Mouse (Mus musculus) embryonic fibroblast, embryonic 13.5 days (primary cell): ENCODE data around the gene Ccdc30.

Experiments used
- CTCF ChIP-seq: IDR thresholded peaks from 2 replicates; pipeline ENCODE4 v1.5.1; 2011; ENCODE audit warnings: mild to moderate bottlenecking, control low read depth, low read length, moderate library complexity, borderline replicate concordance; ENCODE audit not compliant: insufficient read depth
- POLR2A ChIP-seq: IDR thresholded peaks from 2 replicates; pipeline ENCODE4 v1.6.1; 2011; ENCODE audit warnings: low read depth, mild to moderate bottlenecking, control low read depth, low read length, moderate library complexity

GRCm38 (mm10) chr4:119301777-119302176 is 113.5 kb downstream of the Ccdc30 start:
- TF ChIP-seq CTCF (no peak), POLR2A (no peak)
